Mouse (Mus musculus) G1E (cell line): Measurements from ENCODE around the gene Ppp1r15a. TPM values are rescaled to one million over a fixed set of nuclear protein-coding genes. Genes with fewer than 3 reads are reported as not detected.
"Not testable (repeated sequence)": the region's sequence is repeated elsewhere in the genome, so short reads cannot be mapped to it uniquely, and the experiment has no call there.

ENCODE experiments used
- ATAC-seq: 2 replicates; pipeline ENCODE4 v1.8.0; 2016; ENCODE audit warnings: mild to moderate bottlenecking; ENCODE audit not compliant: insufficient number of reproducible peaks, poor library complexity, low FRiP score, severe bottlenecking; ENCODE audit errors: extremely low read depth
- DNase-seq: peaks from one replicate; pipeline ENCODE4 v3.0.0; 2012; ENCODE audit warnings: low spot score
- H3K27me3 ChIP-seq: 2 replicates; pipeline ENCODE4 v1.6.1; 2012; ENCODE audit warnings: mild to moderate bottlenecking, low read length, inconsistent platforms; ENCODE audit not compliant: insufficient read depth
- H3K36me3 ChIP-seq: replicated peaks from 2 replicates; pipeline ENCODE3; 2012; ENCODE audit warnings: mild to moderate bottlenecking, inconsistent platforms
- H3K4me1 ChIP-seq: 2 replicates; pipeline ENCODE4 v1.6.1; 2012; ENCODE audit warnings: low read depth, low read length, inconsistent platforms, mixed read lengths; ENCODE audit not compliant: insufficient read depth
- H3K4me3 ChIP-seq: 2 replicates; pipeline ENCODE4 v1.5.1; 2012; ENCODE audit warnings: low read depth, mild to moderate bottlenecking, inconsistent platforms, low read length, moderate library complexity, mixed read lengths
- H3K9me3 ChIP-seq: replicated peaks from 2 replicates; pipeline ENCODE4 v1.6.1; 2012; ENCODE audit warnings: inconsistent platforms
- CTCF ChIP-seq: IDR thresholded peaks from 2 replicates; pipeline ENCODE4 v1.5.1; 2012; ENCODE audit warnings: low read depth, low read length, inconsistent platforms, mixed read lengths
- GATA1 ChIP-seq: IDR thresholded peaks from 2 replicates; pipeline ENCODE4 v1.6.1; 2012; ENCODE audit warnings: borderline replicate concordance, low read length, inconsistent platforms, mixed read lengths
- GATA2 ChIP-seq: IDR thresholded peaks from 2 replicates; pipeline ENCODE4 v1.6.1; 2012; ENCODE audit warnings: low read depth, low read length, inconsistent platforms, borderline replicate concordance
- POLR2AphosphoS5 ChIP-seq: IDR thresholded peaks from 2 replicates; pipeline ENCODE4 v1.6.1; 2012; ENCODE audit warnings: low read depth, low read length, inconsistent platforms; ENCODE audit not compliant: insufficient replicate concordance
- TAL1 ChIP-seq: conservative IDR thresholded peaks from 2 replicates; pipeline ENCODE4 v1.6.1; 2012; ENCODE audit warnings: low read depth, low read length, inconsistent platforms, mixed read lengths
- polyA plus RNA-seq: library from polyadenylated mRNA; stranded (reverse); fragments of >175 nt; gene quantifications from 2 replicates; pipeline ENCODE4 v1.2.3, GENCODE M21; 2012
- total RNA-seq, 2 experiments: library from RNA; stranded (forward) in 1 of 2; stranded (reverse) in 1 of 2; fragments of 200-1000 nt in 1 of 2; fragments of >200 nt in 1 of 2; fragmentation: Nextera tagmentation in 1 of 2; gene quantifications; 2 replicates each; pipeline ENCODE4 v1.2.3; 2014 to 2017

Gene Ppp1r15a
- total and polyA plus RNA-seq, 3 experiments = 62.3 to 75.0 (median 67.9) TPM

- H3K9me3 ChIP-seq = no peaks in the 10 kb centered on the region
- ATAC-seq = no peak
- no peak for DNase-seq
- H3K36me3 ChIP-seq = peaks cover 26% of the 10 kb centered on the region
- H3K4me3 ChIP-seq = peak overlapping the region; percentile 70; the same call in 1 of the 2 replicates
- no peak for TF ChIP-seq GATA1
- no peak for TF ChIP-seq POLR2AphosphoS5
- TF ChIP-seq CTCF = no peak
- no peak for TF ChIP-seq TAL1
- no peak for TF ChIP-seq GATA2
- peaks cover 72% of the 10 kb centered on the region for H3K4me1 ChIP-seq
- H3K27me3 ChIP-seq = no peaks in the 10 kb centered on the region
Measured at GRCm38 (mm10) chr7:45487861-45488292, 38.2 kb downstream of the Ppp1r15a start.

GRCm38 (mm10) chr7:45486761-45487415, 39.2 kb downstream of the Ppp1r15a start, which contains the start of gene Gm45808:
Gene Gm45808 (minus strand): TSS chr7:45486811.
- TF ChIP-seq POLR2AphosphoS5 (no peak), CTCF (no peak), GATA2 (no peak)
- no peak for ATAC-seq

GRCm38 (mm10) chr7:45486158-45486557, 39.9 kb downstream of the Ppp1r15a start:
- Histone ChIP-seq H3K36me3 (peaks cover 21% of the 10 kb centered on the region), H3K4me1 (peaks cover 70% of the 10 kb centered on the region), H3K9me3 (no peaks in the 10 kb centered on the region), H3K27me3 (no peaks in the 10 kb centered on the region), H3K4me3 (peak overlapping the region; percentile 61; the same call in 1 of the 2 replicates)
- ATAC-seq (peak; percentile 61), DNase-seq (no peak)
- no peak for TF ChIP-seq GATA1
- TF ChIP-seq GATA2 = no peak
- TF ChIP-seq TAL1 = no peak
- no peak for TF ChIP-seq CTCF
- TF ChIP-seq POLR2AphosphoS5 = no peak

More at GRCm38 (mm10) chr7:45486761-45487415, 39.2 kb downstream of the Ppp1r15a start, which contains the start of gene Gm45808:
- no peak for DNase-seq
- Histone ChIP-seq H3K27me3 (no peaks in the 10 kb centered on the region), H3K4me1 (peaks cover 70% of the 10 kb centered on the region), H3K9me3 (no peaks in the 10 kb centered on the region), H3K4me3 (peak within 1 kb of the TSS; percentile 61; the same call in 1 of the 2 replicates), H3K36me3 (peaks cover 21% of the 10 kb centered on the region)

GRCm38 (mm10) chr7:45484985-45485384, 41.1 kb downstream of the Ppp1r15a start:
- not testable (repeated sequence) for H3K4me3 ChIP-seq, H3K9me3 ChIP-seq, H3K27me3 ChIP-seq, ATAC-seq, DNase-seq
- Histone ChIP-seq H3K36me3 (peaks cover 21% of the 10 kb centered on the region), H3K4me1 (peaks cover 60% of the 10 kb centered on the region)

GRCm38 (mm10) chr7:45482166-45482565, 43.9 kb downstream of the Ppp1r15a start:
- Histone ChIP-seq H3K4me3 (no peak overlapping the region), H3K36me3 (peaks cover 29% of the 10 kb centered on the region), H3K27me3 (peaks cover 4% of the 10 kb centered on the region; the same call in 1 of the 2 replicates), H3K9me3 (no peaks in the 10 kb centered on the region), H3K4me1 (peaks cover 41% of the 10 kb centered on the region)
- TF ChIP-seq GATA1 = no peak
- no peak for TF ChIP-seq POLR2AphosphoS5
- TF ChIP-seq GATA2 = no peak
- TF ChIP-seq TAL1 = no peak
- TF ChIP-seq CTCF = no peak
- no peak for DNase-seq
- ATAC-seq = no peak

- TF ChIP-seq TAL1 = no peak
- TF ChIP-seq POLR2AphosphoS5 = no peak
- TF ChIP-seq GATA2 = no peak
- TF ChIP-seq CTCF = no peak
- TF ChIP-seq GATA1 = no peak
- H3K4me3 ChIP-seq = no peak within 1 kb of the TSS
- no peak for DNase-seq
- H3K4me1 ChIP-seq = peaks cover 41% of the 10 kb centered on the region
- peaks cover 4% of the 10 kb centered on the region; the same call in 1 of the 2 replicates for H3K27me3 ChIP-seq
- H3K36me3 ChIP-seq = peaks cover 28% of the 10 kb centered on the region
- ATAC-seq = no peak
- H3K9me3 ChIP-seq = no peaks in the 10 kb centered on the region
Measured at GRCm38 (mm10) chr7:45481374-45481927, 44.6 kb downstream of the Ppp1r15a start, which contains the start of gene Tulp2. Gene Tulp2 (plus strand): TSS chr7:45481877.

GRCm38 (mm10) chr7:45480310-45480709, 45.8 kb downstream of the Ppp1r15a start:
- not testable (repeated sequence) for DNase-seq, ATAC-seq, H3K4me3 ChIP-seq, H3K27me3 ChIP-seq, H3K9me3 ChIP-seq
- Histone ChIP-seq H3K4me1 (peaks cover 41% of the 10 kb centered on the region), H3K36me3 (peaks cover 27% of the 10 kb centered on the region)
